Mouse (Mus musculus) lung, embryonic 14.5 days (tissue): ENCODE measurements around the gene Dis3l. TPM values are rescaled to one million over a fixed set of nuclear protein-coding genes. Genes with fewer than 3 reads are reported as not detected.

ENCODE experiments used
- ATAC-seq: fragments of 200-750 bp; cut with Nextera tagmentation; 2 replicates; pipeline ENCODE4 v1.8.0; 2017; ENCODE audit warnings: mild to moderate bottlenecking, moderate TSS enrichment, moderate library complexity; ENCODE audit not compliant: insufficient read depth
- DNase-seq: peaks from one replicate; pipeline ENCODE4 v3.0.0-alpha.2; 2015
- H3K27ac ChIP-seq: fragments of 300-500 bp; sonication (generic); 2 replicates; pipeline ENCODE4 v1.5.1; 2014; ENCODE audit warnings: low read depth, mild to moderate bottlenecking, moderate library complexity
- H3K27me3 ChIP-seq: fragments of 300-500 bp; sonication (generic); 2 replicates; pipeline ENCODE4 v1.6.1; 2014; ENCODE audit warnings: low read length, control low read depth; ENCODE audit not compliant: insufficient read depth
- H3K36me3 ChIP-seq: fragments of 300-500 bp; sonication (generic); 2 replicates; pipeline ENCODE4 v1.6.1; 2014; ENCODE audit warnings: control low read depth; ENCODE audit not compliant: insufficient read depth
- H3K4me1 ChIP-seq: fragments of 300-500 bp; sonication (generic); 2 replicates; pipeline ENCODE4 v1.6.1; 2014; ENCODE audit warnings: antibody characterized with exemption, control low read depth; ENCODE audit not compliant: insufficient read depth
- H3K4me2 ChIP-seq: fragments of 300-500 bp; sonication (generic); 2 replicates; pipeline ENCODE4 v1.6.1; 2014; ENCODE audit warnings: mild to moderate bottlenecking
- H3K4me3 ChIP-seq: fragments of 300-500 bp; sonication (generic); 2 replicates; pipeline ENCODE4 v1.5.1; 2014; ENCODE audit warnings: low read depth, low read length
- H3K9ac ChIP-seq: fragments of 300-500 bp; sonication (generic); 2 replicates; pipeline ENCODE4 v1.6.1; 2014
- H3K9me3 ChIP-seq: fragments of 300-500 bp; sonication (generic); 2 replicates; pipeline ENCODE4 v1.6.1; 2016; ENCODE audit warnings: low read depth, low read length, control low read depth
- CTCF ChIP-seq: IDR thresholded peaks from 2 replicates; pipeline ENCODE4 v1.5.1; 2016; ENCODE audit warnings: antibody characterized with exemption, low read depth
- WGBS: fragments of 180-500 bp; shearing (Covaris S2); extraction: QIAGEN DNeasy Blood & Tissue Kit; methylation state at CpG from one replicate; pipeline ENCODE4 v1.1.7; 2014; 5-methylcytosine and 5-hydroxymethylcytosine counted together
- polyA plus RNA-seq: library from polyadenylated mRNA; unstranded; fragments of >200 nt; fragmentation: Nextera tagmentation; extraction: Ambion mirVana; gene quantifications from 2 replicates; pipeline ENCODE4 v1.2.1, GENCODE M21; 2014

The Dis3l gene
- polyA plus RNA-seq, 1 experiment from 2014 or later: 24.6 TPM

DNA sequence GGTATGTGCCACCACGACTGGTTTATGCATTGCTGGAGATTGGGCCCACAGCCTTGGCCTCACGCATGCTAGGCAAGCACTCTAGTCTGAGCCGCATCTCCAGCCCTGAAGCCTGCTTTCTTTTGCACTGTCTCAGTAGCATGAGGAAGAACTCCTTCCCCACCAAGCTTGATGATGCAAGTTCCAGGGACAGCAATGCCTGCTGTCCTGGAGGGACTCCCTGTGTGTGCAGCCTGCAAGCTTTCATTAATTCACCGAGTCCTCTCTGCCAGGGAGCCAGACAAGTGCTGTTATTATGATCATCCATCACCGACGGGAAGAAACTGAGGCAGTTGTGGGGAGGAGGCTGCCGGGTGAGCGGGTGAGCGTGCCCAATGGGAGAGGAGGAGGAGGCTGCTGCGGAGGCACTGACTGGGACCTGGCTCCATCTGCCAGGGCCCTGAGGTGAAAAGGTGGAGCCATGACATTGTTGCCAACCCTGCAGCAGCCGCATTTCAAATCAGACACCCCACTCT, 30.3 kb upstream of the Dis3l start:
- no peak for TF ChIP-seq CTCF
- no peak overlapping the region for H3K4me2 ChIP-seq
- no peaks in the 10 kb centered on the region for H3K36me3 ChIP-seq
- H3K27ac ChIP-seq: no peak overlapping the region
- 37% methylated on average over 11 of the region's 11 CpGs for WGBS
- H3K27me3 ChIP-seq: no peaks in the 10 kb centered on the region
- ATAC-seq: no peak
- DNase-seq: no peak
- no peak overlapping the region for H3K4me3 ChIP-seq
- no peaks in the 10 kb centered on the region for H3K4me1 ChIP-seq
- no peaks in the 10 kb centered on the region for H3K9me3 ChIP-seq
- H3K9ac ChIP-seq: no peak overlapping the region

DNA sequence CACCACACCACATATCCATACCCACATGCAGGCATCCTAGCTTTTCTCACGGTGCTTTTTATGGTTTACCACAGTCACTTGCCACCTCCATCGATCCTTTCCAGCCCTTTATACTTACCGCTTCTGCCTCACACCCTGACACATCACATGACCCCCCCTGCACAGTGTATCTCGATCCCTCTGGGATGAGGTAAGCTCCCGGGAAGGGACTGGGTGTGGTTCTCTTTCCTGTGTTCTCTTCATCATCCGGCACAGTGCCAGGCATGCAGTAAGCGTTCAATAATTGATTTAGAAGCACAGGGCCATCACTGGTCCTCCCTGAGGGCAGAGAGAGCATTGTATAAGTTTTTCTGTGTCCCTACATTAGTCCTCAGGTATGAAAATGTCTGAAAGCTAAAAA, 28.8 kb upstream of the Dis3l start:
- WGBS: 57% methylated on average over 7 of the region's 7 CpGs
- H3K27ac ChIP-seq: no peak overlapping the region
- H3K36me3 ChIP-seq: no peaks in the 10 kb centered on the region

DNA sequence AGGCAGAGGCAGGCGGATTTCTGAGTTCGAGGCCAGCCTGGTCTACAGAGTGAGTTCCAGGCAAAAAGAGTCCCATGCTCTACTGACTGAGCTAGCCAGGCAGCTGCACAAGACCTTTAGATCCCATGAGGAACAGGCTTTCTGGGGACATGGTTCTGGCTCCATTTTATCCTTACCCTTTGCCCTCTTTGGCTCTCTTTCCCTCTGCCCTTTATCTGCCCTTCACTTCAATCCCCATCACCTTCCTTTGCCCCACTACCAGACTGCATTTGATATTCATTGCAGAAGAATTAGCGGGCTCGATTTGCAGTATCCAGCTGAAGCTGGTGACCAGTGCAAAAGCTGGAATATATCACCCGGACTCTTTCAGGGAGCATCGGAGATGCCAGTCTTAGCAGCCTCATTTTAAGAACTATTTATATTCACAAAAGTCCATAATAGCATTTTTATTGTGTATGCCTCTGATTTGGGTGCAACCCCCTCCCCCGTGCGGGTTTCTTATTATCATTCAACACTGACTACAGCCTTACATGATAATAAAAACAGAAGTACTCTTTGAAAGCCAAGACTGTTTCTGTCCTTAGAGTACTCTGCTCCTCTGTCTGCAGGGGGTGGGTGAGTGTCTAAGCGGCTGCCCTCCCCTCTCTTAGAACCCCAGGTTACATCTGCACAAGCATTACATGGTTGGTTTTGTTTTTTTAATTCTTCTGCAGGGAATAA, 20.3 kb upstream of the Dis3l start:
- no peak overlapping the region for H3K4me3 ChIP-seq
- H3K27ac ChIP-seq: no peak overlapping the region
- no peaks in the 10 kb centered on the region for H3K27me3 ChIP-seq
- TF ChIP-seq CTCF: no peak
- no peaks in the 10 kb centered on the region for H3K36me3 ChIP-seq
- no peaks in the 10 kb centered on the region for H3K9me3 ChIP-seq
- H3K4me2 ChIP-seq: no peak overlapping the region
- 86% methylated on average over 9 of the region's 9 CpGs for WGBS
- no peak overlapping the region for H3K9ac ChIP-seq
- ATAC-seq (no peak), DNase-seq (no peak)
- H3K4me1 ChIP-seq: no peaks in the 10 kb centered on the region

More for the DNA sequence above, 28.8 kb upstream of the Dis3l start:
- no peak for TF ChIP-seq CTCF
- H3K9ac ChIP-seq: no peak overlapping the region
- H3K4me1 ChIP-seq: no peaks in the 10 kb centered on the region
- ATAC-seq: no peak
- H3K4me3 ChIP-seq: no peak overlapping the region
- no peak for DNase-seq
- H3K27me3 ChIP-seq: no peaks in the 10 kb centered on the region
- H3K9me3 ChIP-seq: no peaks in the 10 kb centered on the region
- H3K4me2 ChIP-seq: no peak overlapping the region

- ATAC-seq (no peak), DNase-seq (no peak)
- Histone ChIP-seq H3K36me3 (no peaks in the 10 kb centered on the region), H3K27me3 (no peaks in the 10 kb centered on the region), H3K4me2 (no peak overlapping the region), H3K9me3 (no peaks in the 10 kb centered on the region), H3K4me1 (no peaks in the 10 kb centered on the region), H3K9ac (no peak overlapping the region), H3K4me3 (no peak overlapping the region), H3K27ac (no peak overlapping the region)
- TF ChIP-seq CTCF: no peak
- 82% methylated on average over 7 of the region's 7 CpGs for WGBS
Observed at GRCm38 (mm10) chr9:64355627-64356026, 14.5 kb upstream of the Dis3l start.

- Histone ChIP-seq H3K27ac (no peak overlapping the region), H3K36me3 (no peaks in the 10 kb centered on the region), H3K9ac (no peak overlapping the region), H3K4me1 (no peaks in the 10 kb centered on the region), H3K4me3 (no peak overlapping the region), H3K9me3 (no peaks in the 10 kb centered on the region), H3K27me3 (no peaks in the 10 kb centered on the region), H3K4me2 (no peak overlapping the region)
- ATAC-seq (no peak), DNase-seq (peak; percentile 42)
- WGBS: 42% methylated on average over 3 of the region's 3 CpGs
- peak; percentile 62 for TF ChIP-seq CTCF
Observed at GRCm38 (mm10) chr9:64351191-64351590, 10.1 kb upstream of the Dis3l start.

DNA sequence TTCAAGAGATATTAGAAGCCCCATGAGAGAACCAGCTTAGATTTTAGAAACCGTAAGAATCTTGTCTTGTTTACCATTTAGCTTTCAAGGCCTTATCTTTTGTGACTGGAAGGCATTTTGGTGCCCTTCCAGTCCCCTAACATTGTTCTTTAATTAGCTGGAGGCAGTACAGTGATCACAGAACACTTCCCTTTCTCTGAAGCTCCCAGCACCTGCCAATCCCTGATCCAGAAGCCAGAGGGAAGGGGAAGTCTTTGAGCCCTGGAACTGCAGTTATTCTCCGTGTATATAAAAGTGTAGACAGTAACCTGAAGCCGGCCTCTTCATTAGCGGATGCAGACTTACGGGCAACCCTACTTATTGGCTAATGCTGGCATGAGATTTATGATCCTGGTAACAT, 8.4 kb upstream of the Dis3l start:
- DNase-seq (no peak), ATAC-seq (no peak)
- no peaks in the 10 kb centered on the region for H3K9me3 ChIP-seq
- 46% methylated on average over 5 of the region's 5 CpGs for WGBS
- no peak for TF ChIP-seq CTCF
- H3K4me3 ChIP-seq: no peak overlapping the region
- no peaks in the 10 kb centered on the region for H3K4me1 ChIP-seq
- no peaks in the 10 kb centered on the region for H3K27me3 ChIP-seq
- no peak overlapping the region for H3K9ac ChIP-seq
- no peak overlapping the region for H3K27ac ChIP-seq
- H3K4me2 ChIP-seq: no peak overlapping the region
- no peaks in the 10 kb centered on the region for H3K36me3 ChIP-seq

DNA sequence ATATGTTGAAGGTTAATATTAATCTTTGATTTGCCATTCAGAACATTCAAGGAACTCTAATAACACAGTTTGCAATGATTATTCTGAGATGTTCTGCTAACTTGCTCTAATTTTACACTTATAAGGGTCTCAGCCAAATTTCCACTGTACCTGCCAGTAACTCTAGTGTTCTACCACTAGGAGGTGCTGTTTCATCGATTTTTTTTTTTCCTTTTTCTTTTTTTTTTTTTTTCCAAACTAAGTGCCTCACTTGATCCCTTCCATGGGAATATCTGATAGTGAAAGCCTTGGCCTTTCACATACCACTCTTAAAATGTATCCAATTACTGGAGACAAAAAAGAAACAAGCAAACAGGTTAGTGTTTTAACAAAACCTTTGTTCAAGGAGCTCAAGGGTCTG, 6.3 kb upstream of the Dis3l start:
- ATAC-seq: no peak
- Histone ChIP-seq H3K4me2 (no peak overlapping the region), H3K9ac (no peak overlapping the region), H3K4me1 (no peaks in the 10 kb centered on the region), H3K27ac (no peak overlapping the region), H3K9me3 (no peaks in the 10 kb centered on the region), H3K27me3 (no peaks in the 10 kb centered on the region), H3K4me3 (no peak overlapping the region), H3K36me3 (no peaks in the 10 kb centered on the region)
- WGBS: 0% methylated on average over 1 of the region's 1 CpGs
- TF ChIP-seq CTCF: peak; percentile 73
- DNase-seq: peak; percentile 78
